Mouse (Mus musculus) E14TG2a.4 (cell line): ENCODE data around the gene Cep295nl.

ENCODE experiments used
- H3K27me3 ChIP-seq: 2 replicates; pipeline ENCODE4 v1.6.1; 2014; ENCODE audit warnings: low read length, control low read depth; ENCODE audit not compliant: insufficient read depth
- H3K36me3 ChIP-seq: 2 replicates; pipeline ENCODE4 v1.6.1; 2014; ENCODE audit warnings: low read length, control low read depth; ENCODE audit not compliant: insufficient read depth
- H3K4me1 ChIP-seq: replicated peaks from 2 replicates; pipeline ENCODE4 v1.6.1; 2014; ENCODE audit warnings: low read depth, low read length, control low read depth
- H3K4me3 ChIP-seq: replicated peaks from 2 replicates; pipeline ENCODE4 v1.5.1; 2014; ENCODE audit warnings: mild to moderate bottlenecking, low read length
- H3K9me3 ChIP-seq: 2 replicates; pipeline ENCODE4 v1.6.1; 2014; ENCODE audit warnings: low read length, control low read depth
- CTCF ChIP-seq: conservative IDR thresholded peaks from 2 replicates; pipeline ENCODE4 v1.5.1; 2014; ENCODE audit warnings: low read length
- NANOG ChIP-seq: IDR thresholded peaks from 2 replicates; pipeline ENCODE4 v1.6.1; 2014; ENCODE audit warnings: borderline replicate concordance, low read length, mixed read lengths
- POU5F1 ChIP-seq: IDR thresholded peaks from 2 replicates; pipeline ENCODE4 v1.6.1; 2014; ENCODE audit warnings: low read length, borderline replicate concordance

The Cep295nl gene

DNA sequence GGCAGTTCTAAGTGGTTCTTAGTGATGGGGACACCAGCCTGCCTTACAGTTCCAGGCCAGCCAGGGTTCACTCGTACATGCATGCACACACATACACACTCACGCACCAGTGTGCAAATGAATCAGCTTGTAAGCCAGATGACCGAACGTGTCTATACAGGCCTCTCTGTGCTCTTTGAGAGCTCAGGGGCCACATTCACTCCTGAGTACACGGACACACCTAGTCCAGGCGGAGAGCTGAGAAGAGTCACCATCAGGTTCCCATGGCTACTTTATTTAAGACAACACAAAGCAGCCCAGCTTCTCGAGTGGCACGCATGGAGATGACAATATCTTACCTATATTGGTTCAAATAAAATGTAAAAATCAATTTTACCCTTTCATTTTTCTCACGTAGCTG is 55.9 kb downstream of the Cep295nl start:
- Histone ChIP-seq H3K4me1 (peaks cover 56% of the 10 kb centered on the region), H3K36me3 (peaks cover 70% of the 10 kb centered on the region), H3K9me3 (no peaks in the 10 kb centered on the region), H3K4me3 (no peak overlapping the region), H3K27me3 (no peaks in the 10 kb centered on the region)
- TF ChIP-seq CTCF (no peak), NANOG (no peak), POU5F1 (no peak)

DNA sequence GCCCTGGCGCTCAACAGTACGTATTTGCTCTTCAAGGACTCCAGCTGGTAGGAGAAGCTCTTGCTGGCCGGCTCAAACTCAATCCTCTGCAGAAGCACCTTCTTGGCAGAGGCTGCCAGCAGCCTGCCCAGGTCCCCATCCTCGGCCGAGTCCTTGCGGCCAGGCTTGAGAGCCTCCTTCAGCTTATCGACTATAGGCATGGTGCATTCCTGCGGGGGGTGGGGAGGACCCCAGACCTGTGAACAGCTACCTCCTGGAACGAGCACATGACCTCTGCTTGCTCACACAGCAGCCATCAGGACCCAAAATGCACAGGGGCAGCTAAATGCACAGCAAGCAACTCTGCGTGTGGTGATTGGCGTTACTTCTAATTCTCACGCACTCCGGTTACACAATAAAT is 56.5 kb downstream of the Cep295nl start:
- Histone ChIP-seq H3K27me3 (no peaks in the 10 kb centered on the region), H3K4me3 (no peak overlapping the region), H3K4me1 (peaks cover 52% of the 10 kb centered on the region), H3K36me3 (peaks cover 76% of the 10 kb centered on the region), H3K9me3 (no peaks in the 10 kb centered on the region)
- TF ChIP-seq NANOG, result no peak
- TF ChIP-seq CTCF, result no peak
- no peak for TF ChIP-seq POU5F1
